9 mouse cellular contexts compared by ENCODE assay signal in genomic region chr2:44112990-44113798, GRCm38 (mm10).
DNase-seq lines count a peak whose midpoint lies in the region; ATAC-seq and TF ChIP-seq lines count a peak whose summit lies in the region.
"Had no signal": no experiment of that assay in that cellular context is flagged by ENCODE, and none has a peak within 500 bp of the region (broad histone marks: within the 10 kb centered on the region; RNA-seq: fewer than 3 reads in every experiment).

No protein-coding gene starts in this region.

- H3K9me3 ChIP-seq in liver, postnatal 0 days (ENCODE audit: low read length), result no peaks in the 10 kb centered on the region
- no peaks in the 10 kb centered on the region for H3K9me3 ChIP-seq in liver, embryonic 12.5 days (replicated peaks)
- no peaks in the 10 kb centered on the region for H3K9me3 ChIP-seq in heart, embryonic 15.5 days (replicated peaks)
- H3K9me3 ChIP-seq in stomach, embryonic 14.5 days (ENCODE audit: control insufficient read depth, low read depth, low read length), result no peaks in the 10 kb centered on the region
- H3K9me3 ChIP-seq in hindbrain, embryonic 12.5 days (replicated peaks), result no peaks in the 10 kb centered on the region
- H3K9me3 ChIP-seq: midbrain, embryonic 12.5 days had no signal

- no peak for TF ChIP-seq EP300 in liver, postnatal 0 days (IDR thresholded peaks at IDR 0.05; ENCODE audit: low read depth)

- no peak overlapping the region for H3K9ac ChIP-seq in liver, postnatal 0 days (replicated peaks)
- H3K9ac ChIP-seq in liver, embryonic 12.5 days, result no peak overlapping the region
- no peak overlapping the region for H3K9ac ChIP-seq in heart, embryonic 15.5 days
- no peak overlapping the region for H3K9ac ChIP-seq in stomach, embryonic 14.5 days (replicated peaks; ENCODE audit: low read depth, low read length)
- H3K9ac ChIP-seq in hindbrain, embryonic 12.5 days, result no peak overlapping the region
- H3K9ac ChIP-seq: midbrain, embryonic 12.5 days had no signal

- no peak for DNase-seq in cerebellum, postnatal 4 days (ENCODE audit: low spot score in 2 of 2)
- no peak for DNase-seq in liver, postnatal 0 days

- no peak overlapping the region for H3K4me3 ChIP-seq in liver, postnatal 0 days (ENCODE audit: low read depth, low read length)
- no peak overlapping the region for H3K4me3 ChIP-seq in liver, embryonic 12.5 days
- H3K4me3 ChIP-seq in heart, embryonic 15.5 days, result no peak overlapping the region
- no peak overlapping the region for H3K4me3 ChIP-seq in stomach, embryonic 14.5 days (ENCODE audit: low read depth, low read length)
- no peak overlapping the region for H3K4me3 ChIP-seq in hindbrain, embryonic 12.5 days
- H3K4me3 ChIP-seq: midbrain, embryonic 12.5 days had no signal

- no peak overlapping the region for H3K4me2 ChIP-seq in liver, postnatal 0 days (ENCODE audit: low read depth, low read length)
- no peak overlapping the region for H3K4me2 ChIP-seq in liver, embryonic 12.5 days
- no peak overlapping the region for H3K4me2 ChIP-seq in heart, embryonic 15.5 days
- no peak overlapping the region for H3K4me2 ChIP-seq in stomach, embryonic 14.5 days (replicated peaks; ENCODE audit: low read depth, low read length)
- H3K4me2 ChIP-seq in hindbrain, embryonic 12.5 days (replicated peaks), result no peak overlapping the region
- H3K4me2 ChIP-seq: midbrain, embryonic 12.5 days had no signal

- WGBS in liver, postnatal 0 days (ENCODE audit: insufficient replicate concordance), result 76% methylated on average over 9 of the region's 9 CpGs
- WGBS in liver, embryonic 12.5 days (ENCODE audit: insufficient replicate concordance), result 71% methylated on average over 9 of the region's 9 CpGs
- WGBS in heart, embryonic 15.5 days, result 68% methylated on average over 9 of the region's 9 CpGs
- 67% methylated on average over 9 of the region's 9 CpGs for WGBS in stomach, embryonic 14.5 days
- 85% methylated on average over 9 of the region's 9 CpGs for WGBS in hindbrain, embryonic 12.5 days

- no peaks in the 10 kb centered on the region for H3K4me1 ChIP-seq in liver, postnatal 0 days (ENCODE audit: insufficient read depth)
- H3K4me1 ChIP-seq in liver, embryonic 12.5 days, result no peaks in the 10 kb centered on the region
- no peaks in the 10 kb centered on the region for H3K4me1 ChIP-seq in heart, embryonic 15.5 days (replicated peaks)
- no peaks in the 10 kb centered on the region for H3K4me1 ChIP-seq in stomach, embryonic 14.5 days (ENCODE audit: control insufficient read depth, insufficient read depth, low read length)
- H3K4me1 ChIP-seq in hindbrain, embryonic 12.5 days, result no peaks in the 10 kb centered on the region
- H3K4me1 ChIP-seq: midbrain, embryonic 12.5 days had no signal

- H3K27me3 ChIP-seq in liver, postnatal 0 days (ENCODE audit: insufficient read depth, low read length), result no peaks in the 10 kb centered on the region
- H3K27me3 ChIP-seq in liver, embryonic 12.5 days (replicated peaks), result no peaks in the 10 kb centered on the region
- no peaks in the 10 kb centered on the region for H3K27me3 ChIP-seq in heart, embryonic 15.5 days
- H3K27me3 ChIP-seq in stomach, embryonic 14.5 days (ENCODE audit: control insufficient read depth, insufficient read depth, low read length), result no peaks in the 10 kb centered on the region
- H3K27me3 ChIP-seq in hindbrain, embryonic 12.5 days, result no peaks in the 10 kb centered on the region
- H3K27me3 ChIP-seq: midbrain, embryonic 12.5 days had no signal

- ATAC-seq in cerebellum, adult (ENCODE audit: insufficient number of reproducible peaks, low FRiP score, low TSS enrichment), result 0 out of 2 replicates have a peak, but pooled peaks have one; percentile 52
- no peak for ATAC-seq in liver, postnatal 0 days
- no peak for ATAC-seq in liver, embryonic 12.5 days
- ATAC-seq in heart, embryonic 15.5 days (replicated peaks; ENCODE audit: insufficient number of reproducible peaks, insufficient read depth, low FRiP score, low read depth), result no peak
- no peak for ATAC-seq in stomach, embryonic 14.5 days (ENCODE audit: insufficient number of reproducible peaks, insufficient read depth, low FRiP score, low read depth)
- ATAC-seq in hindbrain, embryonic 12.5 days (ENCODE audit: low FRiP score), result no peak
- ATAC-seq in frontal cortex, adult (ENCODE audit: low TSS enrichment), result no peak

- H3K27ac ChIP-seq in liver, postnatal 0 days (ENCODE audit: low read depth), result peak overlapping the region; percentile 35; the same call in 1 of the 2 replicates
- no peak overlapping the region for H3K27ac ChIP-seq in liver, embryonic 12.5 days
- peak overlapping the region; percentile 40 for H3K27ac ChIP-seq in heart, embryonic 15.5 days
- H3K27ac ChIP-seq in stomach, embryonic 14.5 days (ENCODE audit: low read length), result peak overlapping the region; percentile 84; the same call in 1 of the 2 replicates
- H3K27ac ChIP-seq in hindbrain, embryonic 12.5 days, result no peak overlapping the region
- H3K27ac ChIP-seq: midbrain, embryonic 12.5 days had no signal

- H3K36me3 ChIP-seq in liver, postnatal 0 days (replicated peaks; ENCODE audit: insufficient read depth, low read length), result no peaks in the 10 kb centered on the region
- H3K36me3 ChIP-seq in liver, embryonic 12.5 days, result no peaks in the 10 kb centered on the region
- H3K36me3 ChIP-seq in heart, embryonic 15.5 days, result no peaks in the 10 kb centered on the region
- no peaks in the 10 kb centered on the region for H3K36me3 ChIP-seq in stomach, embryonic 14.5 days (ENCODE audit: control insufficient read depth, insufficient read depth, low read length)
- H3K36me3 ChIP-seq in hindbrain, embryonic 12.5 days, result no peaks in the 10 kb centered on the region
- H3K36me3 ChIP-seq: midbrain, embryonic 12.5 days had no signal

- no peak for TF ChIP-seq CTCF in liver, postnatal 0 days (IDR thresholded peaks at IDR 0.05; ENCODE audit: low read depth)

Comparison
In these comparisons a context has a peak if more than half of its experiments do, and no peak if none do; other contexts are left out.
1. H3K27ac ChIP-seq: peak in liver, postnatal 0 days (single experiment), heart, embryonic 15.5 days (single experiment) and stomach, embryonic 14.5 days (single experiment); none in liver, embryonic 12.5 days (single experiment) and hindbrain, embryonic 12.5 days (single experiment).